Mouse (Mus musculus) megakaryocyte progenitor cell, adult 5-6 weeks (primary cell): ENCODE results near the gene Cdhr4. TPM values are rescaled to one million over a fixed set of nuclear protein-coding genes. Genes with fewer than 3 reads are reported as not detected.

Experiments used
- ATAC-seq: replicated peaks from 2 replicates; pipeline ENCODE4 v1.8.0; 2016; ENCODE audit warnings: mild to moderate bottlenecking, moderate TSS enrichment, inconsistent platforms; ENCODE audit not compliant: poor library complexity
- total RNA-seq, 2 experiments: library from RNA; stranded (forward) in 1 of 2; stranded (reverse) in 1 of 2; fragments of 157-497, 149-512 nt in 1 of 2; fragments of 200-1000 nt in 1 of 2; gene quantifications; 2 replicates each; pipeline versions ENCODE4 v1.2.3 to v1.2.4; 2015 to 2017

Cdhr4 gene
- total RNA-seq, 2 experiments from 2014 or later, result 0.35 TPM; not detected in 1

DNA sequence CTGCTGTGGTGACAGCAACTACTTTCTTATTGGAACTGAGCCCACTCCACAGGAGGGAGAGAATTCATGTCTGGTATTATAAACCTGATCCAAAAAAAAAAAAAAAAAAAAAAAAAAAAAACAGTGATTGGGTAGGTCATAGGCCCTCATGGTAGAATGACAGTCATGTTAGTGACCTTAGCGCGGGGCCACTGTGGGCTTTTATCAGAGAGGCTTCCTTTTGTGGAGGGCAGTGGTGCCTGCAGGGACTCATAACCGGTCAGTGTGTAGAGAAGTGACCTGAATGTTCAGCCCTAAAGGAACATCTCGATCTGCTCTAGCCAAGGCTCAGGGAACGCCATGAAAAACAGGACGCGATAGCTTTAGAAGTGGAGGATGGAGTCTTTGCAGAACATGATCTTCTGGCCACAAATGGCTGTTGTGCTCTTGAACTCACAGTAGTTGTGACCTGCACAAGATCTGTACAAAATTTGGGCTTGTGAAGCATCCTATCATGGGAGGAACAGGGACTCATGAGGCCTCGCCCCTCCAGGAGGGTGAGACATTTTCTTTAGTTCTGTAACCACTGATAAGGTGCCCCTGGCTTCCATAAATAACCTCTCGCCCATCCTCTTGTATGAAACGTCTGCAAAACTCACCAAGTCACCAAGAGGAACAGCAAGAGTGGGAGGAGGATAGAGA lies 17.7 kb upstream of the Cdhr4 start:
- peak; percentile 45 for ATAC-seq

DNA sequence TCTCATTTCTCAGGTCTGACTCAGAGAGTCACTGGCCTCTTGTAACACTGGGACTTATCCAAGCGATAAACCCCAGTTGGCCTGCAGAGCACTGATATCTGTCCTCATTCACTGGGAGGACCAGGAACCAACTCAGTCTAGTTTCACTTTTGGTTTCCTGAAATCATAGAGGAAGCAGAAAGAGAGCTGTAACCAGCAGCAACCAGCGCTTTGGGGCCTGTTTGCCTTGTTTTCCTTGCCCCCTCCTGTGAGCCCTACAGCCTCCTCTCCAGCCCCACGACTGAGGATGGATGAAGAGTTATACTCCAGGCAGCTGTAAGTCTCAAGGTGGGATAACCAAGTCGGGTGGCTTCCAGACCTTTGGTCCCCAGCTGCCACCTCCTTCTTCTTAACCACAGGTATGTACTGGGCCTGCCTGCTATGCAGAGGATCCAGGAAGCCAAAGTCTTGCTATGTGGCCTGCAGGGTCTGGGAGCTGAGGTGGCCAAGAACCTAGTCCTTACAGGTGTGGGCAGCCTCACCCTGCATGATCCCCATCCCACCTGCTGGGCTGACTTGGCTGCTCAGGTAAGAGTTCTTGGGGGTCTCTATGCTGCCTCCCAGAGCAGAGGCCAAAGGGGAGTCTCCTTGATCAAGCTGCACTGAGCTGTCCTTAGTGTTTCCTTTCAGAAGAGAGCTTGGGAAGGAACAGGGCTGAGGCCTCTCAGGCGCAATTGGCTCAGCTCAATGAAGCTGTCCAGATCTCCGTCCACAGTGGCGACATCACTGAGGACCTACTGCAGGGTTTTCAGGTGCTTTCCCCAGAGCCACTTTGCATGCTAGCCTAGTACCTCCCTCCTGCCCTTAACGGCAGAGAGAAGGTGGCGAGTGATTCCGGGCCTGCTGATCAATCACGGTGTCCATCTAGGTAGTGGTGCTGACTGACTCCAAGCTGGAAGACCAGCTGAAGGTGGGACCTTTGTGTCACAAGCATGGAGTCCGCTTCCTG lies 16.6 kb upstream of the Cdhr4 start, which contains the start of gene Uba7:
TSS of gene Uba7 (plus strand) at position 107 of the 988 bp plus-strand sequence.
- peak; percentile 59 for ATAC-seq

DNA sequence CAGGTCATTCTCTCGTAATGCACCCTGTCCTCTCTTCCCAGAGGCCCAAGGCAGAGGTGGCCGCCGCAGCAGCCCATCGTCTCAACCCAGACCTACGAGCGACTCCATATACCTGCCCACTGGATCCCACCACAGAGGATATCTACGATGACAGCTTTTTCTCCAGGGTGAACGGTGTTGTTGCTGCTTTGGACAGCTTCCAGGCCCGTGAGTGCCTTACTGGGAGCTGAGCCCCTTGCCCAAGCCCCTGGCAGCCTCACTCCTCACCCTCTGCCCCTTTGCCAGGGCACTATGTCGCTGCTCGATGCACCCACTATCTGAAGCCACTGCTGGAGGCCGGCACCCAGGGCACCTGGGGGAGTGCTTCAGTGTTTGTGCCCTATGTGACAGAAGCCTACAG lies 13.5 kb upstream of the Cdhr4 start:
- no peak for ATAC-seq

DNA sequence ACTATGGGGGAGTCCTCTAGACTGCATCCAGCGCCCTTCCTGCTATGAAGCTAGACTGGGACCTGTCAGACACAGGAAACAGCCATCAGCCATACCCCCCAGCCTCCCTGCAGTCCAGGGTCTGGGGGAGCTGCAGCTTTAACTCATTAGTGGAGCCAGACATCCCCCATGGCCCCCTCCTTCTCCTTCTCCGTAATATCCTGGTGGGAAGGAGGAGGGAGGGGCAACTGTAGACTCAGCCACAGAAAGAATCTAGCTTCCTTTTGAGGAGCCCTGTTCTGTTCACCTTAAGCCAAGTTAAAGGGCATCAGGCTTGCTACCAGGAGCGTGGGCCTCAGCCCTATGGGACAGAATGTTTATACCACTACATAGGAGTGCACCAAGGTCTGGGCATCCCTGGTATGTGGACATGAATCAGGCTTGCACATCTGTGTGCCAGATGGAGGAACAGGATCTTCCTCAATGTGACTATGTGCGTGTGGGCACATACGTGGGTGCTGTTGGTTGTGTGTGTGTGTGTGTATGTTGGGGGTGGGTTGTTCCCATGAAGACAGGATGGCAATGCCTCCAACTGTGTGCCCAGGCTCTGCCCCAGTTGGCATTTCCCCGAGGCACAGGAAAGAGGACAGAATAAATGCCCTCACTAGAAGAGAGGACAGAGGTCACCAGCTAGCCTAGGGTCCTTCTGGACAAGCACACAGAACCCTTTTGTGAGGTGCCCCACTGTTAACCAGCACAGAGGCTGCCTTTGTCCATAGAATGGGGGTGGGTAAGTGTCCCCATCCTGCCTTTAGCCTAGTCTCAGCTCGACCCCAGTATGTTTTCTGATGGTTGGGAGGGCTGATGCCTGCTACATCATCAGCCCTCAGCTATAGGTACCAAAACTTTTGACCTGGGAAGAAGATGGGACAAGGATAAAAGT lies 10.4 kb upstream of the Cdhr4 start:
- 0 out of 2 replicates have a peak, but pooled peaks have one; percentile 3 for ATAC-seq

DNA sequence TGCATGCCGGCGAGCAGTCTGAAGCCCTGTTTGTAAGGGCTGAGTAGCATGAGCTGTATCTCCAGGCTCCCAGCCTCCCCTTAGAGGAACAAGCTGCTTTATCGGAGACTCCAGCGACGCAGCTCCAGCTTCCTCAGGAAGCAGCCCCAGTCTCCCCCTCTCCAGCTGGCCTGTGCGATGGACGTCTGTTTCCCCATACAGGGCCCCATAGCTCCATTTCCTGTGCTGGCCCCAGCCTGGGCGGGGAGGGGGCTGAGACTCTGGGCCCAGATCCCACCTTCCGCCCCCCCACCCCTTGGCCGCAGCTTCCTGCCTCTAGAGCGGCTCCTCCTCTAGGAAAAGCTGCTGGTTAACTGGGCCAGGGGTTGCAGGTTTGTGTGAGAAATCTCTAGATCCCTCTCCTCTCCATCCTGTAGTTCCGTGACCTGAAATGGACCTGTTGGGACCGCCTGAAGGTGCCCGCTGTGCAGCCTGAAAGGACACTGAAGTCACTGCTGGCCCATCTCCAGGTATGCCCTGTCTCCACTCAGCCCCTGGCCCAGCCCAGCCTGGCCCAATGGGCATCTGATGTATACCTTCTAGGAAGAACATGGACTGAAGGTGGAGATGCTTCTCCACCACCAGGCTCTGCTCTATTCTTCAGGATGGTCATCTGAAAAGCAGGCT lies 9.5 kb upstream of the Cdhr4 start, which contains the start of gene Gm20661:
TSS of gene Gm20661 (plus strand) at position 378 of the 666 bp plus-strand sequence.
- peak; percentile 61 for ATAC-seq

DNA sequence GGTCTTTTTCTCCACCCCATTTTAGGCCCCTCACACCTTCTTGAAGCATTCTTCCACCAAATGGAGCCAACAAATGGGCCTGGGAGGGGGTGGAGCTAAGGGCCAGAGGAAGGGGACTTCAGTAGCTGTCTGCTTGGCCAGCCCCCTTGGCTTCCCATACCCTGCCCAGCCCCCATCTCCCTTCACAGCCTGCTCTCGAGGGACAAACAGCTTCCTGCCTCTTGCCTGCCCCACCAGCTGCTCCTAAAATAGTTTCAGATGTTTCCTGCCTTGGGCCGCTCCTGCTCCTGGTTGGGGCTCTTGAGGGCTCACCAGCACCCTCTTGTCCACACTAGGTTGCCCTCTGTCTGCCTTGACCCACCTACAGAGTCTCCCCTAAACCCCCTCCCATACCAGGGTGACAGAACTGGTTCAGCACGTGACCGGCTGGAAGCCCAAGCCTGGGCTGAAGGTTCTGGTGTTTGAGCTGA lies 8.8 kb upstream of the Cdhr4 start:
- ATAC-seq, result peak; percentile 36

DNA sequence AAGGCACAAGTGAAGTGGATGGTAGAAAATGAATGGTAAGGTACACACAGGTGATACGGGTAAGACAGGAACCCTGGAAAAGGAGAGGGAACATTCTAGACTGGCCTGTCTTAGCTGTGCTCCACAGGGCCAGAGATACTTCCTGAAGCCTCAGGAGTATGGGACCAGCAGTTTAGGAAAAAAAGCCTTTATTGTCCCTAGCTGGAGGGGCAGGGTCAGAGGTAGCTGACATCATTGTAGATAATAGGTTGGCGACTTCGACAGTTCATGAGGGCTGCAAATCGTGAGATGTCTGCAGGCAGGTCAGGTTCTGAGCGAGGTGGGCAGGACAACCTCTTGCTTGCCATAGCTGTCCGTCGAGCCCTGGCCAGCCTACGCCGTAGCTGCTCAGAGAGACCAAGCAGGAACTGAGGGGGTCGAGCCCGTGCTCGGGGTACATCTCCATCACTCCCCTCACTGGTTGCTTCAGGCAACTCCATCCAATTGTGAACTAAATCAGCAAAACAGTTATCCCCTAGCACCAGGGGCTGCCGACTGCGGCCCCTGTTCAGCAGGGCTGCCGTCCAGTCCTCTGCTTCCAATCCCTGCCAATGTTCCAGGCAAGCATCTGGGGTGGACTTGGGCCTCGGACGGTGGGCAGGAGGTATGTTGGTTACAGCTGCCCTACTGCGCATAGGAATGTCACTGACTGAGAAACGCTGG lies 8.1 kb upstream of the Cdhr4 start:
- ATAC-seq, result no peak

DNA sequence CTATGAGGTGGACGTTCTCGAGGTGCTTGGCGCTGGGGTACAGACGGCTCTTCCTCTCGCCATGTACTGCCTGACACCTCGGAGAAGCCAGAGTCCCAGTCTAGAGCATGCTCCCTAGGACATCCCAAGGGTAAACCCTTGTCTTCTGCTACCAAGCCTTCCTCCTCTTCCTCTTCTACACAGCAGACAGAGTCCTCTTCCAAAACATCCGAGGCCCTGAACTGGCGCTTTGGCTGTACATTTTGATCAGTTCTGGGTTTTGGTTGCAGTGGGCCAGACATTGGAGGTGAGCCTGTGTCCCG lies 7.6 kb upstream of the Cdhr4 start:
- ATAC-seq, result no peak

DNA sequence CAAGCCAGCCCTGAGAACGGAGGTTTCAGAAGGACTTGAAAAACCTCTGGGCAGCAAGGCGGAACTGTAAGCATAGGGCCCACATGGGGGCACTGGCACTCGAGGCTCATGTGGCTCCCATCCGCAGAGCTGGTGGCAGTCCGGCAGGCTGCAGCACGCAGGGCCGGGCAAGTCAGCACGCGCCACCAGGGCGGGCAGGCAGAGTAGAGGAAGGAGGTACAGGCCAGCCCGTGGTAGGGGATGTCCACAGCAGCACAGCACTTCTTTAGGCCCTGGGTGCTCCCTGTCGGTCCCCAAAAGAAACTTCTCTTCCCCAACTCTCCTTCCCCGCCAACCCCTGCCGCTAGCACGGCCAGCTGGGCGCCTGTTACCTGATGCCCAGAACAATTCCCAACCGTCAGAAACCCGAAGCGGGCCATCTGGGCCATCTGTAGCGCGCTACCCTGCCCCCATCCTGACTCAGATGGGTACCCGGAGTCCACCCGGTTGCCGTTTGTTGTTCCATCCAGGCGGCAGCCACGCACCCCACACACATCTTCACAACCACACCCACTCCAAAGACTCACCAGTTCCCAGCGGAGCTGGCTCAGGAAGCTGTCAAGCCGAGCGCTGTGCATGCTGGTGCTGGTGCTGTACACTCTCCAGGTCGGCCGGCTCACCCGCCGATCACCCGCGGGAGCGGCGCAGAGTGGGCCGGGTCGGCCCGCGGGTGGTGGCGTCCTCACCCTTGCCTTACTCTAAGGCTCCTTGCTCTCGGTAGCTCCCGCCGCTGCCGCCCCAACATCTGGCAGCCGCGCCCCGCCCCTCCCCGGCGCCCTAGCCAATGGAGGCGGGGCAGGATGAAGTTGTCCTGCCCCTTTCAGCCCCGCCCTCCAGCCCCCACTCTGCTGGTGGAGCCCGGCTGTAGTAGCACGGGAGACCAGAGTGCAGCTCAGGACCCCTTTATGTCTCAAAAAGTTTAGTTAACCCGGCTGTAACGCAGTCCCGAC lies 6.9 kb upstream of the Cdhr4 start, which contains the start of gene Inka1:
TSS of gene Inka1 (minus strand) at position 749 of the 989 bp plus-strand sequence.
- peak; percentile 49 for ATAC-seq

DNA sequence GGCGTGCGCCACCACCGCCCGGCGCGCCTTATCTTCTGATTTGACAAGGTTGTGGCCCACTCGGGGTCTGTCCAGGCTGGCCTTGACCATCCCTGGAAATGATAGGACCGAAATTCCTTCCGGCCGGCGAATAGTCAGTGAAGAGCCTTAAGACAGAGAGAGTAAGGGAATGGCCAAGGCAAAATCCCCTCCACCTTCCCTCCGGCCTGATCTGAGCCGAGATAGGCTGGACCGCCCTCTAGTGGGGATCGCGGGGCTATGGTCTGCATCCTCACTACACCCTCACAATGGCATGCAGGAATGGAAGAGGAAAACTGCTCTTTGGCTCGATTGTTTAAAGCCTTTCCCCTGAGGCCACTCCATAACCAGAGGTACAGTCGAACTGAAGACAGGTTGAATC lies 5.9 kb upstream of the Cdhr4 start:
- peak; percentile 35 for ATAC-seq

DNA sequence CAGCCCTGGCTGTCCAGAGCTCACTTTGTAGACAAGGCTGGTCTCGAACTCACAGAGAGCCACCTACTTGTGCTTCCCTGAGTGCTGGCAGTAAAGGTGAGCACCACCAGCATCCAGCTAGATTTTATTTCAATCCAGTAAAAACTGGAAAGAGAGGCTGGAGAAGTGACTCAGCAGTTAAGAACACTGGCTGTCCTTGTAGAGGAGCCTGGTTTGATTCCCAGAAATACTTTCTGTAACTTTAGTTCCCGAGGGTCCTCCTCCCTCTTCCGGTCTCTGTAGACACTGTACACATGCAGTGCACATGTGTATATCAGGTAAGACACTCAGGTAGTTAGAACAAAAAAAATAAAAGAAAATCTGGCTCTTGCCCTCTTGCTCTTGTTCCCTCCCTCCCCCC lies 4.3 kb upstream of the Cdhr4 start:
- no peak for ATAC-seq

DNA sequence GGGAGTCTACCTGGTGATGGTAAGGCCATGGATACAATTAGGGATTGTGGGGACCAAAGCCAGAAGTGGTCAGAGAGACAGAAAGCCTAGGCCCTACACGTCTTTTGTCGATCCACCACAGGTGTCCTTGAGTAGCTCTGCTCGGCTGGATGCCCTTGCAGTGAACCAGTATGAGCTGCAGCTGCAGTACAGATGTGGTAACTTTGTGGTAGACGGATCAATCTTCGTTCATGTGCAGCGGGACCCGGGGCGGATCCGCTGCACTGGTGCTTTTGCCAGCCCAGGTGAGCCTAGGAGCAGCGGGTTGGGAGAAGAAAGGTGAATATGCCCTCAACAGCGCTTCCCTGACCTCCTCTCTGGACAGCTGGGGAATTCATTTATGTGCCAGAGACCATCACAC lies 716 bp downstream of the Cdhr4 start:
- ATAC-seq, result no peak

DNA sequence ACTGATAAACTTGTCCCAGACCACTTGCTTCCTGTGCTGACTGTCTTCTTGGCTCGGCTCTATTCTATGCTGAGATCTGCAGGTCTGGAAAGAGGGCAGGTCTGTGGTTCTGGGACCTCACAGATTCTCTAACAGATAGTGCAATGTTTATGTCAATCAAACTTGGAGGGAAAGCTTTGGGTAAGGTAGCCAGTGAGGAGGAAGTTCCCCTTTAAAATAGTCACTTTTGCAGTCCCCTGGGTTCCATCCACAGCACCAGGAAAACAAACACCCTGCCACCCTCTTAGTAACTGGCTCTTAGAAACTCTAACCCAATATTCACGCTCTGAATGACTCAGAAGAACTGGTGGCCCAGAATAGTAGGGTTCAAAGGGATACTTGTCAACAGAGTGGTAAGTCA lies 2.2 kb downstream of the Cdhr4 start:
- ATAC-seq, result peak; percentile 36

DNA sequence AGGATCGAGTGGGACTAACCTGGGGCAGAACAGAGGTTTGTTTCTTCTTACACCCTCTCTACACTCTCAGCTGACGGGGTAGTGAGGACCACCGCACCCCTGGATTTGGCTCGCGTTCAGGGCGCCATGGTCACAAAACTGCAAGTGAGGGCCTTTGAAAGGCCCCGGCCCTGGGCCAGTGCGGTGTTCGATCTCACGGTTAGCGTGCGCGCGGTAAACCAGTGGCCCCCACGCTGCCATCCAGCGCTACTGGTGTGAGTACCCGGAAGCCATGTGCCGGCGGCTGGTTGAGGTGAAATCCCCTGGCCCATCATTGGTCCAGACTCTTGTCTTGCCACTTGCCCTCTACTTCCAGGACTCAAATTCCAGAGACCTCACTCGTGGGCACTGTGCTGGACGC lies 3.2 kb downstream of the Cdhr4 start:
- ATAC-seq, result no peak

DNA sequence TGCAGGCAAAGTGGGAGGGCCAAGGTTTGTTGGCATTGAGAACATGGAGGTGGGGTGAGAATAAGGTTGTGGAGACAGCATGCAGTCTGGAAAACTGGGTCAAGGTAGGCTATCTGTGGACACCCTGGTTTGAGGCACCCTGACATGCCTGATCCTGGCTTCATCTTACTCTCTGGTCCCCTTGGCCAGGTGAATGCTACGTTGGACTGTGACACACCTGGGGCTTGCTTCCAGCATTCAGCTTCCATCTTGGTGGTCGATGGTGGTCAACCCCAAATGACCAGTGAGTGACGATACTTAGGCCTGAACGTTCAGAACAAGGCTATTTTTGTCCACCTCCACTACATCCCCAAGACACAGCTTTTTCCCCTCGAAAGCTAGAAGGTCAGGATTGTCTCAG lies 3.8 kb downstream of the Cdhr4 start, which contains the start of gene Gm20662:
TSS of gene Gm20662 (plus strand) at position 301 of the 400 bp plus-strand sequence.
- ATAC-seq, result no peak

DNA sequence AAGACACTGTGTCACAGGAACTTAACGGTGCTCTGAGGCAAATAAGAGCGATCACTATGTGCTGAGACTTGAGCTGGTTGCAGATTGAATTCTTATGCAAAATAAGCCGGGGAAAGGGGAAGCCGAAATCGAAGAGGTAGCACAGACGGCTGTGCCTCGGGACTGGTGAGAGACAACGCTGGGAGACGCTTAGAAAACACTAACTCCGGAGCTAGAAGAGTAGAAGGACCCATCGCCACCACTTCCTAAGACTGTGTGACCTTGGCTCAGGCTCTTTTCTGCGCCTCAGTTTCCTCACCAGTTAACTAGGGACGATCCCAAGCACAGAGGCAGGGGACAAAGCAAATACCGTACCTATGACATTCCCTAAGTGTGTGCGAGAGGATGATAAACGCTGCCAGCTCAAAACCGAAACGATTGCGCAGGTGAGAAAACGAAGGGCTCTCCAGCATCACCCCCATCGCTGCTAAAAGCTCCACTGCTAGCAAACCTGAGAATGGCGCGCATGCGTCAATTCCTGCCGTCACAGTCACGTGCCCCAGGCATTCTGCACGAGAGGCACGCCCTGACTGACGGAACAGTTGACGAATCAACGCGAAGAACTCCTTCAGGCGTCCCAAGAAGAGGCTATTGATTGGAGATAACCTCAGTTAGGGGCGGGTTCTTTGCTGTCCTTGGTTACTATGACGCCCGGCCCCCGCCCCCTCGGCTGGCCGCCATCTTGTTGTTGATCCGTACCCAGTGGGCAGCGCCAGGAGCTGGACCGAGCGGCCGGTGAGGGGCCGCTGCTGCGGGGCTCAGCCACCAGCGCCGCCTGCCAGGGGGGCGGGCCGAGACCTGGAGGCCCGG lies 9.8 kb downstream of the Cdhr4 start, which contains the start of gene Ip6k1:
TSS of gene Ip6k1 (plus strand) at position 580 of the 849 bp plus-strand sequence.
- peak; percentile 99 for ATAC-seq
